Mouse (Mus musculus) hindbrain, embryonic 16.5 days (tissue): ENCODE results near the gene Tmem102. TPM values are rescaled to one million over a fixed set of nuclear protein-coding genes. Genes with fewer than 3 reads are reported as not detected.
A peak's percentile ranks its signal among the peaks of the same experiment; 100 is the strongest.

Experiments used
- ATAC-seq: fragments of 200-750 bp; cut with Nextera tagmentation; 2 replicates; pipeline ENCODE4 v1.8.0; 2017; ENCODE audit warnings: moderate TSS enrichment, moderate library complexity
- H3K27ac ChIP-seq: fragments of 300-500 bp; sonication (generic); 2 replicates; pipeline ENCODE4 v1.5.1; 2014; ENCODE audit warnings: low read depth, mild to moderate bottlenecking, control low read depth, low read length, moderate library complexity
- H3K27me3 ChIP-seq: fragments of 300-500 bp; sonication (generic); replicated peaks from 2 replicates; pipeline ENCODE4 v1.6.1; 2014; ENCODE audit warnings: low read length; ENCODE audit not compliant: control insufficient read depth, insufficient read depth
- H3K36me3 ChIP-seq: fragments of 300-500 bp; sonication (generic); 2 replicates; pipeline ENCODE4 v1.6.1; 2014; ENCODE audit warnings: mild to moderate bottlenecking, low read length, moderate library complexity, mixed read lengths; ENCODE audit not compliant: control insufficient read depth, insufficient read depth
- H3K4me1 ChIP-seq: fragments of 300-500 bp; sonication (generic); 2 replicates; pipeline ENCODE4 v1.6.1; 2014; ENCODE audit warnings: low read depth, low read length; ENCODE audit not compliant: control insufficient read depth, insufficient read depth
- H3K4me2 ChIP-seq: fragments of 300-500 bp; sonication (generic); 2 replicates; pipeline ENCODE4 v1.6.1; 2014; ENCODE audit warnings: mild to moderate bottlenecking, low read length, control low read depth, moderate library complexity
- H3K4me3 ChIP-seq: fragments of 300-500 bp; sonication (generic); 2 replicates; pipeline ENCODE4 v1.5.1; 2014; ENCODE audit warnings: mild to moderate bottlenecking, low read length, control low read depth, moderate library complexity
- H3K9ac ChIP-seq: fragments of 300-500 bp; sonication (generic); 2 replicates; pipeline ENCODE4 v1.6.1; 2014; ENCODE audit warnings: low read depth, mild to moderate bottlenecking, control low read depth, low read length, moderate library complexity
- H3K9me3 ChIP-seq: fragments of 300-500 bp; sonication (generic); 2 replicates; pipeline ENCODE4 v1.6.1; 2014; ENCODE audit warnings: mild to moderate bottlenecking, low read length, moderate library complexity; ENCODE audit not compliant: control insufficient read depth
- WGBS: fragments of 180-500 bp; shearing (Covaris S2); extraction: QIAGEN DNeasy Blood & Tissue Kit; methylation state at CpG from one replicate; pipeline ENCODE4 v1.1.7; 2014; 5-methylcytosine and 5-hydroxymethylcytosine counted together
- polyA plus RNA-seq: library from polyadenylated mRNA; unstranded; fragments of >200 nt; fragmentation: Nextera tagmentation; extraction: Ambion mirVana; gene quantifications from 2 replicates; pipeline ENCODE4 v1.2.1, GENCODE M21; 2015

The Tmem102 gene
- polyA plus RNA-seq, 1 experiment from 2014 or later, result 1.6 TPM

- Histone ChIP-seq H3K36me3 (peaks cover 13% of the 10 kb centered on the region), H3K4me1 (peaks cover 18% of the 10 kb centered on the region), H3K9ac (peak within 1 kb of the TSS; percentile 86), H3K9me3 (no peaks in the 10 kb centered on the region), H3K27ac (peak within 1 kb of the TSS; percentile 96), H3K4me2 (peak within 1 kb of the TSS; percentile 97), H3K4me3 (peak within 1 kb of the TSS; percentile 72), H3K27me3 (no peaks in the 10 kb centered on the region)
- peak; percentile 94 for ATAC-seq
- WGBS, result 0% methylated on average over 29 of the region's 38 CpGs
These were observed 40.8 kb upstream of the Tmem102 start, which contains the start of gene Plscr3 for GRCm38 (mm10) chr11:69846198-69846680. Gene Plscr3 (plus strand): TSS chr11:69846376.

- H3K27me3 ChIP-seq, result no peaks in the 10 kb centered on the region
- peak overlapping the region; percentile 74 for H3K9ac ChIP-seq
- no peaks in the 10 kb centered on the region; the same call in 1 of the 2 replicates for H3K36me3 ChIP-seq
- H3K27ac ChIP-seq, result peak overlapping the region; percentile 96
- WGBS, result 0% methylated on average over 7 of the region's 7 CpGs
- peaks cover 30% of the 10 kb centered on the region for H3K4me1 ChIP-seq
- H3K4me2 ChIP-seq, result peak overlapping the region; percentile 64
- peak overlapping the region; percentile 87 for H3K4me3 ChIP-seq
- ATAC-seq, result no peak
- H3K9me3 ChIP-seq, result no peaks in the 10 kb centered on the region
These were observed 33.3 kb upstream of the Tmem102 start for GRCm38 (mm10) chr11:69838714-69839104.

- peak within 1 kb of the TSS; percentile 96 for H3K27ac ChIP-seq
- under 1% methylated on average over 34 of the region's 34 CpGs for WGBS
- peak; percentile 92 for ATAC-seq
- no peaks in the 10 kb centered on the region; the same call in 1 of the 2 replicates for H3K36me3 ChIP-seq
- H3K4me2 ChIP-seq, result peak within 1 kb of the TSS; percentile 89
- peaks cover 34% of the 10 kb centered on the region for H3K4me1 ChIP-seq
- peak within 1 kb of the TSS; percentile 87 for H3K4me3 ChIP-seq
- H3K9ac ChIP-seq, result peak within 1 kb of the TSS; percentile 94
- H3K9me3 ChIP-seq, result no peaks in the 10 kb centered on the region
- no peaks in the 10 kb centered on the region for H3K27me3 ChIP-seq
These were observed 32.7 kb upstream of the Tmem102 start, which contains the start of gene Tmem256 for GRCm38 (mm10) chr11:69837952-69838713. Gene Tmem256 (plus strand): TSS chr11:69838514.

- peaks cover 4% of the 10 kb centered on the region for H3K36me3 ChIP-seq
- peak within 1 kb of the TSS; percentile 89 for H3K4me2 ChIP-seq
- peak within 1 kb of the TSS; percentile 94 for H3K9ac ChIP-seq
- peaks cover 34% of the 10 kb centered on the region for H3K4me1 ChIP-seq
- peak within 1 kb of the TSS; percentile 96 for H3K27ac ChIP-seq
- WGBS, result 0% methylated on average over 19 of the region's 32 CpGs
- ATAC-seq, result no peak; the same call in 1 of the 2 replicates
- H3K27me3 ChIP-seq, result no peaks in the 10 kb centered on the region
- H3K4me3 ChIP-seq, result peak within 1 kb of the TSS; percentile 87
- H3K9me3 ChIP-seq, result no peaks in the 10 kb centered on the region
These were observed 32.2 kb upstream of the Tmem102 start, which contains the start of gene Nlgn2 for GRCm38 (mm10) chr11:69837604-69837951. Gene Nlgn2 (minus strand): TSS chr11:69837784.

GRCm38 (mm10) chr11:69836703-69837576 lies 31.5 kb upstream of the Tmem102 start:
- Histone ChIP-seq H3K27ac (peak overlapping the region; percentile 96), H3K27me3 (no peaks in the 10 kb centered on the region), H3K36me3 (peaks cover 9% of the 10 kb centered on the region), H3K4me1 (peaks cover 34% of the 10 kb centered on the region), H3K9ac (peak overlapping the region; percentile 94), H3K9me3 (no peaks in the 10 kb centered on the region), H3K4me3 (peak overlapping the region; percentile 87), H3K4me2 (peak overlapping the region; percentile 89)
- WGBS, result under 1% methylated on average over 40 of the region's 52 CpGs
- ATAC-seq, result no peak

GRCm38 (mm10) chr11:69835966-69836335 lies 30.5 kb upstream of the Tmem102 start:
- H3K9ac ChIP-seq, result peak overlapping the region; percentile 94
- H3K27ac ChIP-seq, result peak overlapping the region; percentile 96
- H3K4me3 ChIP-seq, result peak overlapping the region; percentile 87
- peaks cover 34% of the 10 kb centered on the region for H3K4me1 ChIP-seq
- no peaks in the 10 kb centered on the region for H3K9me3 ChIP-seq
- peak overlapping the region; percentile 89 for H3K4me2 ChIP-seq
- H3K36me3 ChIP-seq, result peaks cover 9% of the 10 kb centered on the region
- ATAC-seq, result no peak
- 3% methylated on average over 4 of the region's 4 CpGs for WGBS
- H3K27me3 ChIP-seq, result no peaks in the 10 kb centered on the region

- WGBS, result 3% methylated on average over 9 of the region's 9 CpGs
- Histone ChIP-seq H3K27me3 (no peaks in the 10 kb centered on the region), H3K9me3 (no peaks in the 10 kb centered on the region), H3K4me3 (peak overlapping the region; percentile 87), H3K27ac (peak overlapping the region; percentile 96), H3K9ac (peak overlapping the region; percentile 94), H3K4me2 (peak overlapping the region; percentile 89), H3K36me3 (peaks cover 9% of the 10 kb centered on the region), H3K4me1 (peaks cover 34% of the 10 kb centered on the region)
- no peak for ATAC-seq
These were observed 30.0 kb upstream of the Tmem102 start for GRCm38 (mm10) chr11:69835326-69835965.

- WGBS, result 4% methylated on average over 47 of the region's 48 CpGs
- H3K4me2 ChIP-seq, result peak overlapping the region; percentile 89
- peaks cover 33% of the 10 kb centered on the region for H3K4me1 ChIP-seq
- ATAC-seq, result no peak
- no peaks in the 10 kb centered on the region for H3K9me3 ChIP-seq
- H3K36me3 ChIP-seq, result peaks cover 9% of the 10 kb centered on the region
- H3K27ac ChIP-seq, result peak overlapping the region; percentile 45; the same call in 1 of the 2 replicates
- peak overlapping the region; percentile 94 for H3K9ac ChIP-seq
- no peaks in the 10 kb centered on the region for H3K27me3 ChIP-seq
- H3K4me3 ChIP-seq, result peak overlapping the region; percentile 87
These were observed 28.7 kb upstream of the Tmem102 start for GRCm38 (mm10) chr11:69834001-69834549.
